ENCODE assay signal across 17 mouse cellular contexts in the genomic region with DNA sequence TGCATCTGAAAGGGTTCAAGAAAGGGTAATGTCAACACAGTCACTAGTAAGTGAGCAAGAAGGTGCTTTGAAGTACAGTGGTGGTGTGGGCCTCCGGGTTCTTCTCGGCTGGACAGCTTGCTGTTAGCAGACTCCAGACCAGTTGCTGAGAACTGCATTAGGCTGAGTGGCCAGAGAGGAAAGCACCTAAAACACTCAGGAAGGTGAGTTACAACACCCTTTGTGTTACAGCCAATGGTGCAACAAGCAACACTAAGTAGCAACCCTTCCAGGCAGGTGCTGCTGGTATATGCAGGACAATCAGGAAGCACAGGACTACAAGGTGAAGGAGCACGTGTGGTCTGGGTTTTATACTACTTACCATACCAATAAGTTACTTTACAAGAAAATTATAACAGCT.
"Had no signal": no experiment of that assay in that cellular context is flagged by ENCODE, and none has a peak within 500 bp of the region (broad histone marks: within the 10 kb centered on the region; RNA-seq: fewer than 3 reads in every experiment).

No protein-coding gene starts in this region.

- H3K27ac ChIP-seq: kidney, postnatal 0 days; layer of hippocampus, adult 2 months; limb, embryonic 12.5 days; liver, embryonic 13.5 days; macrophage; midbrain, embryonic 13.5 days; neural tube, embryonic 15.5 days had no signal

- H3K27me3 ChIP-seq: limb, embryonic 12.5 days; liver, embryonic 13.5 days; midbrain, embryonic 13.5 days; neural tube, embryonic 15.5 days had no signal

- DNase-seq: kidney, adult 2 months; kidney, postnatal 4 days; liver; liver, embryonic 13.5 days; liver, postnatal 0 days; right cerebral cortex, adult 18-20 months; right cerebral cortex, postnatal 25 days; thymus, adult 18-20 months; thymus, postnatal 14 days had no signal

- H3K4me2 ChIP-seq: limb, embryonic 12.5 days; liver, embryonic 13.5 days; midbrain, embryonic 13.5 days; neural tube, embryonic 15.5 days had no signal

- H3K9me3 ChIP-seq: limb, embryonic 12.5 days; liver, embryonic 13.5 days; midbrain, embryonic 13.5 days; neural tube, embryonic 15.5 days had no signal

- H3K9ac ChIP-seq: limb, embryonic 12.5 days; liver, embryonic 13.5 days; liver, postnatal 0 days; midbrain, embryonic 13.5 days; neural tube, embryonic 15.5 days had no signal

- H3K4me3 ChIP-seq: layer of hippocampus, adult 2 months; limb, embryonic 12.5 days; liver, embryonic 13.5 days; midbrain, embryonic 13.5 days; myocyte; neural tube, embryonic 15.5 days had no signal

- H3K36me3 ChIP-seq: limb, embryonic 12.5 days; liver, embryonic 13.5 days; midbrain, embryonic 13.5 days; neural tube, embryonic 15.5 days had no signal

- ATAC-seq: intestine, embryonic 16.5 days; liver, postnatal 0 days; midbrain, embryonic 13.5 days had no signal
